Mouse (Mus musculus): ENCODE data around the gene Slc22a12. TPM values are rescaled to one million over a fixed set of nuclear protein-coding genes. Genes with fewer than 3 reads are reported as not detected.

Gene Slc22a12
- total and polyA plus RNA-seq, 3 experiments: not detected

DNA sequence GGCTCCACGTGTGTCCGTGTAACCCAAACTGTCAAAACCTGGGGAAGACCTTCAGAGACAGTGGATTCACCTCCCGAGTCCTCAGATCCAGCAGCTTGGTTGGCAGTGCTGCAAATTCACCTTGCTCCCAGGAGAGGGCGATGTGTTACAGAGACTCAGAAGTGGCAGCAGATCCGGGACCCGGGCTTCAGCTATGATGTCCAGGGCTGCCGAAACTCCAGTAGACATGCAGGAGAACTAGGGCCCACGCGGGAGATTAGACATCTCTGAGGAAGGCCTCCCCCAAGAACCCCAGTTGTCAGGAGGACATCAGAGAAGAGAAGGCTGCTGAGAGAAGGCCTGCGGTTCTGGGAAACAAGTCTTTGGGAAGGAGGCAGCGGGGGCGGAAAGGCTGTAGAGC is 50.7 kb downstream of the Slc22a12 start:
- peak; percentile 90 for TF ChIP-seq SMC3 (IDR thresholded peaks at IDR 0.05; ENCODE audit: low read depth, low read length)
- TF ChIP-seq MAZ (IDR thresholded peaks at IDR 0.05; ENCODE audit: low read depth, low read length): no peak
- TF ChIP-seq JUND (IDR thresholded peaks at IDR 0.05; ENCODE audit: low read depth, low read length): no peak
- no peak for TF ChIP-seq USF2 (IDR thresholded peaks at IDR 0.05; ENCODE audit: borderline replicate concordance in 1 of 2, insufficient read depth in 1 of 2, low read depth in 1 of 2, low read length in 2 of 2)
- no peak for TF ChIP-seq SIN3A (IDR thresholded peaks at IDR 0.05; ENCODE audit: low read length)
- TF ChIP-seq MEF2A (IDR thresholded peaks at IDR 0.05; ENCODE audit: extremely low read depth, insufficient replicate concordance, low read depth, low read length, poor library complexity, severe bottlenecking): no peak
- TF ChIP-seq ZKSCAN1 (IDR thresholded peaks at IDR 0.05; ENCODE audit: low read depth, low read length): no peak
- TF ChIP-seq ZNF384 (IDR thresholded peaks at IDR 0.05; ENCODE audit: low read depth, low read length): no peak
- peak; percentile 79 for TF ChIP-seq ZC3H11A (IDR thresholded peaks at IDR 0.05; ENCODE audit: low read depth, low read length)
- TF ChIP-seq RAD21 (IDR thresholded peaks at IDR 0.05; ENCODE audit: low read depth, low read length): peak; percentile 88
- TF ChIP-seq EP300 (IDR thresholded peaks at IDR 0.05; ENCODE audit: low read depth in 1 of 2, low read length in 2 of 2): no peak
- no peak for TF ChIP-seq ZMIZ1 (IDR thresholded peaks at IDR 0.05; ENCODE audit: low read depth, low read length)
- no peak for TF ChIP-seq TBP (IDR thresholded peaks at IDR 0.05; ENCODE audit: low read depth, low read length)
- TF ChIP-seq CTCF (IDR thresholded peaks at IDR 0.05 in 2 of 3, conservative IDR thresholded peaks at IDR 0.05 in 1 of 3; ENCODE audit: control insufficient read depth in 1 of 3, insufficient read depth in 1 of 3, low read depth in 2 of 3, low read length in 3 of 3, poor library complexity in 1 of 3, severe bottlenecking in 1 of 3): peak; percentile 75 to 93 (median 87)
- no peak for TF ChIP-seq TAL1 (IDR thresholded peaks at IDR 0.05; ENCODE audit: low read length)
- H3K9ac ChIP-seq (ENCODE audit: control insufficient read depth, low read depth, low read length, poor library complexity, severe bottlenecking): no peak overlapping the region
- no peaks in the 10 kb centered on the region for H3K4me1 ChIP-seq (ENCODE audit: control insufficient read depth in 1 of 2, insufficient read depth in 2 of 2, low read length in 2 of 2)
- H3K79me2 ChIP-seq (ENCODE audit: control insufficient read depth, insufficient read depth, low read length, poor library complexity): no peaks in the 10 kb centered on the region
- peak; percentile 69 for DNase-seq (ENCODE audit: low read depth, low spot score)
- H3K4me3 ChIP-seq (ENCODE audit: control insufficient read depth in 1 of 2, insufficient read depth in 1 of 2, low read depth in 2 of 2, low read length in 2 of 2): no peak overlapping the region
- H3K27ac ChIP-seq (ENCODE audit: control insufficient read depth, low read depth, low read length): no peak overlapping the region
- H3K36me3 ChIP-seq (ENCODE audit: control insufficient read depth in 1 of 2, insufficient read depth in 2 of 2, low read length in 2 of 2): no peaks in the 10 kb centered on the region
- H3K9me3 ChIP-seq (replicated peaks; ENCODE audit: insufficient read depth, low read length): no peaks in the 10 kb centered on the region
- H3K27me3 ChIP-seq (ENCODE audit: control insufficient read depth in 1 of 2, insufficient read depth in 2 of 2, low read length in 2 of 2): peaks cover 0 to 4% of the 10 kb centered on the region in 2 experiments; a peak in 2 of 4 replicates

DNA sequence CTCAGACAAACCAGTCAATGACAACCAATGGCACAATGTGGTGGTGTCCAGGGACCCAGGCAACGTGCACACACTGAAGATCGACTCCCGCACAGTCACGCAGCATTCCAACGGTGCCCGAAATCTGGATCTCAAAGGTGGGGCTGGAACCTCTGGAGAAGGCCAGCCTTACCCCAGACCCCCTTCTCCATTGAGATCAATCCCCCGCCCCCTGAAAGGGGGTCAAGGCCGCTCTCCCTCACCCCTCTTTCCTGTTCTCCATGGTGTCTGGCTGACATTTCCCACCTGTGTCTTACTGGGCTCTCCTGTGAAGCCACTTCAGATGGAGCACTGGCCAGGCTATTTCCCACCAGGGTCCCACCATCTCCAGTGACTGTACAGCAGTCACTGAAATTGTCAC is 51.3 kb downstream of the Slc22a12 start:
- no peaks in the 10 kb centered on the region for H3K36me3 ChIP-seq (ENCODE audit: control insufficient read depth in 1 of 2, insufficient read depth in 2 of 2, low read length in 2 of 2)
- H3K27ac ChIP-seq (ENCODE audit: control insufficient read depth, low read depth, low read length): no peak overlapping the region
- no peak for DNase-seq (ENCODE audit: low read depth, low spot score)
- H3K4me3 ChIP-seq (ENCODE audit: control insufficient read depth in 1 of 2, insufficient read depth in 1 of 2, low read depth in 2 of 2, low read length in 2 of 2): no peak overlapping the region
- no peaks in the 10 kb centered on the region for H3K79me2 ChIP-seq (ENCODE audit: control insufficient read depth, insufficient read depth, low read length, poor library complexity)
- no peaks in the 10 kb centered on the region for H3K4me1 ChIP-seq (ENCODE audit: control insufficient read depth in 1 of 2, insufficient read depth in 2 of 2, low read length in 2 of 2)
- H3K27me3 ChIP-seq (ENCODE audit: control insufficient read depth in 1 of 2, insufficient read depth in 2 of 2, low read length in 2 of 2): peaks cover 0 to 4% of the 10 kb centered on the region in 2 experiments; a peak in 2 of 4 replicates
- no peaks in the 10 kb centered on the region for H3K9me3 ChIP-seq (replicated peaks; ENCODE audit: insufficient read depth, low read length)
- no peak for TF ChIP-seq RCOR1 (IDR thresholded peaks at IDR 0.05; ENCODE audit: low read depth, low read length)
- H3K9ac ChIP-seq (ENCODE audit: control insufficient read depth, low read depth, low read length, poor library complexity, severe bottlenecking): no peak overlapping the region
